Mouse (Mus musculus): ENCODE results near the gene Ptprd. TPM values are rescaled to one million over a fixed set of nuclear protein-coding genes. Genes with fewer than 3 reads are reported as not detected.
"Not testable (repeated sequence)": the region's sequence is repeated elsewhere in the genome, so short reads cannot be mapped to it uniquely, and the experiment has no call there.

The Ptprd gene
- polyA plus RNA-seq, 1 experiment, result 7.4 TPM

GRCm38 (mm10) chr4:76429769-76430168, 1782.0 kb downstream of the Ptprd start:
- Histone ChIP-seq H3K4me1 (ENCODE audit: control insufficient read depth, insufficient read depth, low read length) (no peaks in the 10 kb centered on the region), H3K27ac (ENCODE audit: control insufficient read depth, insufficient read depth, low read depth, low read length, poor library complexity) (no peak overlapping the region), H3K4me3 (replicated peaks; ENCODE audit: control insufficient read depth, low read depth, low read length) (no peak overlapping the region)
- TF ChIP-seq POLR2A (IDR thresholded peaks at IDR 0.05; ENCODE audit: borderline replicate concordance, control insufficient read depth, low read depth, low read length) (no peak), CTCF (IDR thresholded peaks at IDR 0.05; ENCODE audit: control insufficient read depth, insufficient read depth, low read length) (no peak)
- WGBS, result 63% methylated on average over 3 of the region's 3 CpGs

- H3K4me3 ChIP-seq (replicated peaks; ENCODE audit: control insufficient read depth, low read depth, low read length); H3K4me1 ChIP-seq (ENCODE audit: control insufficient read depth, insufficient read depth, low read length); H3K27ac ChIP-seq (ENCODE audit: control insufficient read depth, insufficient read depth, low read depth, low read length, poor library complexity): not testable (repeated sequence)
- WGBS, result 67% methylated on average over 3 of the region's 3 CpGs
These were observed 1784.7 kb downstream of the Ptprd start for GRCm38 (mm10) chr4:76427036-76427435.

GRCm38 (mm10) chr4:76425230-76425575, 1786.6 kb downstream of the Ptprd start:
- no peaks in the 10 kb centered on the region for H3K4me1 ChIP-seq (ENCODE audit: control insufficient read depth, insufficient read depth, low read length)
- TF ChIP-seq CTCF (IDR thresholded peaks at IDR 0.05; ENCODE audit: control insufficient read depth, insufficient read depth, low read length), result no peak
- no peak for TF ChIP-seq POLR2A (IDR thresholded peaks at IDR 0.05; ENCODE audit: borderline replicate concordance, control insufficient read depth, low read depth, low read length)
- no peak overlapping the region for H3K27ac ChIP-seq (ENCODE audit: control insufficient read depth, insufficient read depth, low read depth, low read length, poor library complexity)
- WGBS, result 73% methylated on average over 2 of the region's 2 CpGs
- no peak overlapping the region for H3K4me3 ChIP-seq (replicated peaks; ENCODE audit: control insufficient read depth, low read depth, low read length)

- Histone ChIP-seq H3K4me1 (ENCODE audit: control insufficient read depth, insufficient read depth, low read length) (no peaks in the 10 kb centered on the region), H3K4me3 (replicated peaks; ENCODE audit: control insufficient read depth, low read depth, low read length) (no peak overlapping the region), H3K27ac (ENCODE audit: control insufficient read depth, insufficient read depth, low read depth, low read length, poor library complexity) (no peak overlapping the region)
- TF ChIP-seq POLR2A (IDR thresholded peaks at IDR 0.05; ENCODE audit: borderline replicate concordance, control insufficient read depth, low read depth, low read length), result no peak
- no peak for TF ChIP-seq CTCF (IDR thresholded peaks at IDR 0.05; ENCODE audit: control insufficient read depth, insufficient read depth, low read length)
- WGBS, result 67% methylated on average over 9 of the region's 9 CpGs
These were observed 1787.2 kb downstream of the Ptprd start for GRCm38 (mm10) chr4:76424324-76425229.

- TF ChIP-seq POLR2A (IDR thresholded peaks at IDR 0.05; ENCODE audit: borderline replicate concordance, control insufficient read depth, low read depth, low read length) (no peak), CTCF (IDR thresholded peaks at IDR 0.05; ENCODE audit: control insufficient read depth, insufficient read depth, low read length) (no peak)
- 74% methylated on average over 4 of the region's 4 CpGs for whole genome bisulfite sequencing
- no peaks in the 10 kb centered on the region for H3K4me1 ChIP-seq (ENCODE audit: control insufficient read depth, insufficient read depth, low read length)
- no peak overlapping the region for H3K4me3 ChIP-seq (replicated peaks; ENCODE audit: control insufficient read depth, low read depth, low read length)
- no peak overlapping the region for H3K27ac ChIP-seq (ENCODE audit: control insufficient read depth, insufficient read depth, low read depth, low read length, poor library complexity)
These were observed 1789.6 kb downstream of the Ptprd start for GRCm38 (mm10) chr4:76422113-76422512.

GRCm38 (mm10) chr4:76419641-76420040, 1792.1 kb downstream of the Ptprd start:
- 66% methylated on average over 2 of the region's 2 CpGs for WGBS
- H3K4me3 ChIP-seq (replicated peaks; ENCODE audit: control insufficient read depth, low read depth, low read length), result no peak overlapping the region
- H3K27ac ChIP-seq (ENCODE audit: control insufficient read depth, insufficient read depth, low read depth, low read length, poor library complexity), result no peak overlapping the region
- no peaks in the 10 kb centered on the region for H3K4me1 ChIP-seq (ENCODE audit: control insufficient read depth, insufficient read depth, low read length)
- TF ChIP-seq POLR2A (IDR thresholded peaks at IDR 0.05; ENCODE audit: borderline replicate concordance, control insufficient read depth, low read depth, low read length) (no peak), CTCF (IDR thresholded peaks at IDR 0.05; ENCODE audit: control insufficient read depth, insufficient read depth, low read length) (no peak)

GRCm38 (mm10) chr4:76417676-76418075, 1794.1 kb downstream of the Ptprd start:
- H3K27ac ChIP-seq (ENCODE audit: control insufficient read depth, insufficient read depth, low read depth, low read length, poor library complexity), result no peak overlapping the region
- WGBS, result 76% methylated on average over 5 of the region's 5 CpGs
- H3K4me1 ChIP-seq (ENCODE audit: control insufficient read depth, insufficient read depth, low read length), result no peaks in the 10 kb centered on the region
- H3K4me3 ChIP-seq (replicated peaks; ENCODE audit: control insufficient read depth, low read depth, low read length), result no peak overlapping the region
- TF ChIP-seq CTCF (IDR thresholded peaks at IDR 0.05; ENCODE audit: control insufficient read depth, insufficient read depth, low read length), result no peak
- TF ChIP-seq POLR2A (IDR thresholded peaks at IDR 0.05; ENCODE audit: borderline replicate concordance, control insufficient read depth, low read depth, low read length), result no peak

GRCm38 (mm10) chr4:76415624-76416023, 1796.1 kb downstream of the Ptprd start:
- Histone ChIP-seq H3K27ac (ENCODE audit: control insufficient read depth, insufficient read depth, low read depth, low read length, poor library complexity) (no peak overlapping the region), H3K4me1 (ENCODE audit: control insufficient read depth, insufficient read depth, low read length) (no peaks in the 10 kb centered on the region), H3K4me3 (replicated peaks; ENCODE audit: control insufficient read depth, low read depth, low read length) (no peak overlapping the region)
- 73% methylated on average over 5 of the region's 5 CpGs for WGBS
- TF ChIP-seq POLR2A (IDR thresholded peaks at IDR 0.05; ENCODE audit: borderline replicate concordance, control insufficient read depth, low read depth, low read length), result no peak
- no peak for TF ChIP-seq CTCF (IDR thresholded peaks at IDR 0.05; ENCODE audit: control insufficient read depth, insufficient read depth, low read length)

GRCm38 (mm10) chr4:76414591-76414990, 1797.2 kb downstream of the Ptprd start:
- H3K27ac ChIP-seq (ENCODE audit: control insufficient read depth, insufficient read depth, low read depth, low read length, poor library complexity), result no peak overlapping the region
- H3K4me3 ChIP-seq (replicated peaks; ENCODE audit: control insufficient read depth, low read depth, low read length), result no peak overlapping the region
- WGBS, result 87% methylated on average over 4 of the region's 4 CpGs
- TF ChIP-seq POLR2A (IDR thresholded peaks at IDR 0.05; ENCODE audit: borderline replicate concordance, control insufficient read depth, low read depth, low read length) (no peak), CTCF (IDR thresholded peaks at IDR 0.05; ENCODE audit: control insufficient read depth, insufficient read depth, low read length) (no peak)
- H3K4me1 ChIP-seq (ENCODE audit: control insufficient read depth, insufficient read depth, low read length), result no peaks in the 10 kb centered on the region
